Mouse (Mus musculus): ENCODE measurements around the gene Pgp. TPM values are rescaled to one million over a fixed set of nuclear protein-coding genes. Genes with fewer than 3 reads are reported as not detected.

Gene Pgp
- polyA plus RNA-seq, 2 experiments from 2014 or later: 3.3 to 6.2 TPM

Other genes starting within 250 kb of the Pgp start
- 1 to 10 TPM; 6.6 to 8.8 TPM for gene Tedc2, start 249.5 kb upstream of the Pgp start, polyA plus RNA-seq (2017; shearing (Covaris generic))
- gene Ccnf, start 218.9 kb upstream of the Pgp start, polyA plus RNA-seq (2017; shearing (Covaris generic)): 10 to 100 TPM in 1 of 2 experiments, 1 to 10 TPM in 1; 9.2 to 12.3 TPM
- gene Abca17, start 119.3 kb upstream of the Pgp start, polyA plus RNA-seq (2017; shearing (Covaris generic)): under 1 TPM in 1 of 2 experiments, not detected in 1; 0.21 TPM
- gene Abca3, start 118.4 kb upstream of the Pgp start, polyA plus RNA-seq (2017; shearing (Covaris generic)): 10 to 100 TPM; 15.8 to 20.0 TPM
- 100 to 1,000 TPM; 114 to 119 TPM for gene Rnps1, start 55.8 kb upstream of the Pgp start, polyA plus RNA-seq (2017; shearing (Covaris generic))
- gene Eci1, start 43.8 kb upstream of the Pgp start, polyA plus RNA-seq (2017; shearing (Covaris generic)): 10 to 100 TPM; 57.0 to 77.2 TPM
- 1 to 10 TPM; 1.9 to 3.6 TPM for gene Dnase1l2, start 27.3 kb upstream of the Pgp start, polyA plus RNA-seq (2017; shearing (Covaris generic))
- 10 to 100 TPM; 22.6 to 37.5 TPM for gene E4f1, start 79 bp upstream of the Pgp start, polyA plus RNA-seq (2017; shearing (Covaris generic))
- gene Bricd5, start 3.5 kb downstream of the Pgp start, polyA plus RNA-seq (2017; shearing (Covaris generic)): not detected
- 10 to 100 TPM; 12.6 to 15.3 TPM for gene Mlst8, start 8.7 kb downstream of the Pgp start, polyA plus RNA-seq (2017; shearing (Covaris generic))
- gene Caskin1, start 18.2 kb downstream of the Pgp start, polyA plus RNA-seq (2017; shearing (Covaris generic)): under 1 TPM; 0.10 to 0.17 TPM
- gene Traf7, start 57.5 kb downstream of the Pgp start, polyA plus RNA-seq (2017; shearing (Covaris generic)): 10 to 100 TPM; 35.0 to 58.7 TPM
- 1 to 10 TPM; 2.8 to 3.3 TPM for gene Rab26, start 63.8 kb downstream of the Pgp start, polyA plus RNA-seq (2017; shearing (Covaris generic))
- 10 to 100 TPM; 11.5 to 15.4 TPM for gene Pkd1, start 79.4 kb downstream of the Pgp start, polyA plus RNA-seq (2017; shearing (Covaris generic))
- 10 to 100 TPM in 1 of 2 experiments, 1 to 10 TPM in 1; 9.8 to 24.1 TPM for gene Tsc2, start 162.2 kb downstream of the Pgp start, polyA plus RNA-seq (2017; shearing (Covaris generic))
- gene Nthl1, start 162.3 kb downstream of the Pgp start, polyA plus RNA-seq (2017; shearing (Covaris generic)): 1 to 10 TPM; 2.1 to 2.6 TPM
- not detected for gene Slc9a3r2, start 179.9 kb downstream of the Pgp start, polyA plus RNA-seq (2017; shearing (Covaris generic))
- under 1 TPM in 1 of 2 experiments, not detected in 1; 0.66 TPM for gene Npw, start 188.1 kb downstream of the Pgp start, polyA plus RNA-seq (2017; shearing (Covaris generic))
- 1 to 10 TPM; 4.5 to 4.6 TPM for gene Zfp598, start 199.3 kb downstream of the Pgp start, polyA plus RNA-seq (2017; shearing (Covaris generic))
- gene Syngr3, start 219.6 kb downstream of the Pgp start, polyA plus RNA-seq (2017; shearing (Covaris generic)): 1 to 10 TPM in 1 of 2 experiments, under 1 TPM in 1; 0.43 to 1.2 TPM
- 10 to 100 TPM; 13.1 to 15.5 TPM for gene Gfer, start 225.8 kb downstream of the Pgp start, polyA plus RNA-seq (2017; shearing (Covaris generic))
- gene Noxo1, start 225.8 kb downstream of the Pgp start, polyA plus RNA-seq (2017; shearing (Covaris generic)): 1 to 10 TPM; 1.4 to 1.5 TPM
- gene Tbl3, start 237.3 kb downstream of the Pgp start, polyA plus RNA-seq (2017; shearing (Covaris generic)): 10 to 100 TPM; 23.6 to 46.2 TPM
- not detected for gene Rnf151, start 247.7 kb downstream of the Pgp start, polyA plus RNA-seq (2017; shearing (Covaris generic))
- 1,000 to 10,000 TPM in 1 of 2 experiments, 100 to 1,000 TPM in 1; 537 to 1,178 TPM for gene Rps2, start 247.7 kb downstream of the Pgp start, polyA plus RNA-seq (2017; shearing (Covaris generic))